Mouse (Mus musculus): ENCODE data around the gene Bet1l.

Gene Bet1l

GRCm38 (mm10) chr7:140834968-140835757, 22.2 kb downstream of the Bet1l start, which contains the start of gene Urah:
Urah (plus strand) TSS chr7:140835018.
- no peak for DNase-seq (ENCODE audit: low read depth in 1 of 2, low spot score in 2 of 2)

- DNase-seq (ENCODE audit: low read depth in 1 of 2, low spot score in 2 of 2): no peak
Observed at GRCm38 (mm10) chr7:140833341-140833740, 24.0 kb downstream of the Bet1l start.

- DNase-seq (ENCODE audit: low read depth in 1 of 2, low spot score in 2 of 2): no peak
Observed at GRCm38 (mm10) chr7:140831447-140831846, 25.9 kb downstream of the Bet1l start.

GRCm38 (mm10) chr7:140828171-140828881, 29.1 kb downstream of the Bet1l start:
- DNase-seq (ENCODE audit: low read depth in 1 of 2, low spot score in 2 of 2): no peak

GRCm38 (mm10) chr7:140822731-140823130, 34.6 kb downstream of the Bet1l start:
- no peak for DNase-seq (ENCODE audit: low read depth in 1 of 2, low spot score in 2 of 2)

GRCm38 (mm10) chr7:140821653-140822329, 35.6 kb downstream of the Bet1l start, which contains the start of gene Zfp941:
Zfp941 (minus strand) TSS chr7:140822178.
- DNase-seq (ENCODE audit: low read depth in 1 of 2, low spot score in 2 of 2): no peak

GRCm38 (mm10) chr7:140821305-140821652, 36.1 kb downstream of the Bet1l start:
- DNase-seq (ENCODE audit: low read depth in 1 of 2, low spot score in 2 of 2): no peak

GRCm38 (mm10) chr7:140820173-140820572, 37.2 kb downstream of the Bet1l start:
- DNase-seq (ENCODE audit: low read depth in 1 of 2, low spot score in 2 of 2): no peak

- no peak for DNase-seq (ENCODE audit: low read depth in 1 of 2, low spot score in 2 of 2)
Observed at GRCm38 (mm10) chr7:140812850-140813249, 44.5 kb downstream of the Bet1l start.

GRCm38 (mm10) chr7:140811714-140812113, 45.7 kb downstream of the Bet1l start:
- DNase-seq (ENCODE audit: low read depth in 1 of 2, low spot score in 2 of 2): no peak

- DNase-seq (ENCODE audit: low read depth in 1 of 2, low spot score in 2 of 2): no peak
Observed at GRCm38 (mm10) chr7:140810496-140810895, 46.9 kb downstream of the Bet1l start.

- no peak for DNase-seq (ENCODE audit: low read depth in 1 of 2, low spot score in 2 of 2)
Observed at GRCm38 (mm10) chr7:140805704-140806103, 51.7 kb downstream of the Bet1l start.
